Mouse (Mus musculus) gastrocnemius, adult 2 months (tissue): ENCODE results near the gene Prss46. TPM values are rescaled to one million over a fixed set of nuclear protein-coding genes. Genes with fewer than 3 reads are reported as not detected.

Experiments
- DNase-seq: peaks from one replicate; pipeline ENCODE4 v3.0.0; 2022
- H3K27ac ChIP-seq: fragments of 200-600 bp; 2 replicates; pipeline ENCODE4 v1.8.1; 2022; ENCODE audit warnings: mild to moderate bottlenecking
- H3K4me3 ChIP-seq: fragments of 200-600 bp; 2 replicates; pipeline ENCODE4 v1.8.1; 2022; ENCODE audit warnings: mild to moderate bottlenecking, moderate library complexity
- CTCF ChIP-seq: fragments of 200-600 bp; IDR thresholded peaks from 2 replicates; pipeline ENCODE4 v1.8.1; 2022; ENCODE audit warnings: antibody characterized with exemption, mild to moderate bottlenecking, moderate library complexity
- intact Hi-C: fragments of 180-260 bp; cut with DNase I; formaldehyde crosslinking; loops from one replicate; pipeline ENCODE4 v1.15.1; 2025
- total RNA-seq, 2 experiments: library from RNA; stranded (reverse); gene quantifications; 2 replicates each; pipeline ENCODE4 v1.2.3; 2021

Prss46 gene
- total RNA-seq, 2 experiments from 2014 or later, result not detected

- no peak for TF ChIP-seq CTCF
- no peak overlapping the region for H3K4me3 ChIP-seq
- intact Hi-C loops, result no loop called here
- no peak for DNase-seq
- H3K27ac ChIP-seq, result no peak overlapping the region
These were observed 9.3 kb upstream of the Prss46 start for GRCm38 (mm10) chr9:110834961-110835360.

GRCm38 (mm10) chr9:110836112-110836511 lies 8.2 kb upstream of the Prss46 start:
- H3K27ac ChIP-seq, result peak overlapping the region; percentile 48; the same call in 1 of the 2 replicates
- no peak overlapping the region for H3K4me3 ChIP-seq
- intact Hi-C loops, result no loop called here
- no peak for DNase-seq
- no peak for TF ChIP-seq CTCF

- no peak overlapping the region for H3K27ac ChIP-seq
These were observed 3.4 kb upstream of the Prss46 start for GRCm38 (mm10) chr9:110840905-110841304.

GRCm38 (mm10) chr9:110841438-110841837 lies 2.9 kb upstream of the Prss46 start:
- Histone ChIP-seq H3K4me3 (no peak overlapping the region), H3K27ac (no peak overlapping the region)
- intact Hi-C loops, result no loop called here
- no peak for TF ChIP-seq CTCF
- DNase-seq, result no peak

More at GRCm38 (mm10) chr9:110840905-110841304, 3.4 kb upstream of the Prss46 start:
- TF ChIP-seq CTCF, result no peak
- DNase-seq, result no peak
- intact Hi-C loops, result no loop called here
- no peak overlapping the region for H3K4me3 ChIP-seq

- H3K4me3 ChIP-seq, result no peak overlapping the region
- intact Hi-C loops, result no loop called here
- DNase-seq, result peak; percentile 13
- TF ChIP-seq CTCF, result no peak
- no peak overlapping the region for H3K27ac ChIP-seq
These were observed 4.9 kb downstream of the Prss46 start for GRCm38 (mm10) chr9:110849162-110849561.

GRCm38 (mm10) chr9:110855903-110856302 lies 11.6 kb downstream of the Prss46 start:
- Histone ChIP-seq H3K27ac (no peak overlapping the region), H3K4me3 (no peak overlapping the region)
- peak; percentile 12 for DNase-seq
- no peak for TF ChIP-seq CTCF
- intact Hi-C loops, result no loop called here

- no peak overlapping the region for H3K27ac ChIP-seq
- peak; percentile 13 for DNase-seq
- TF ChIP-seq CTCF, result peak; percentile 32; the same call in 1 of the 2 replicates
- H3K4me3 ChIP-seq, result no peak overlapping the region
- intact Hi-C loops, result no loop called here
These were observed 12.6 kb downstream of the Prss46 start for GRCm38 (mm10) chr9:110856920-110857319.

GRCm38 (mm10) chr9:110857781-110858472 lies 13.6 kb downstream of the Prss46 start, which contains the start of gene Prss50:
TSS of gene Prss50 (plus strand) at chr9:110857967.
- peak; percentile 49 for TF ChIP-seq CTCF
- no peak within 1 kb of the TSS for H3K4me3 ChIP-seq
- intact Hi-C loops, result no loop called here
- DNase-seq, result peak; percentile 22
- H3K27ac ChIP-seq, result no peak within 1 kb of the TSS

GRCm38 (mm10) chr9:110858523-110858922 lies 14.2 kb downstream of the Prss46 start:
- no peak overlapping the region for H3K4me3 ChIP-seq
- TF ChIP-seq CTCF, result no peak
- H3K27ac ChIP-seq, result no peak overlapping the region
- DNase-seq, result peak; percentile 7
- intact Hi-C loops, result no loop called here

GRCm38 (mm10) chr9:110858967-110859596 lies 14.8 kb downstream of the Prss46 start:
- intact Hi-C loops, result no loop called here
- peak; percentile 7 for DNase-seq
- no peak for TF ChIP-seq CTCF
- Histone ChIP-seq H3K4me3 (no peak overlapping the region), H3K27ac (no peak overlapping the region)

- peak; percentile 88 for TF ChIP-seq CTCF
- intact Hi-C loops, result loop anchor here (1.0 to 5.0 kb wide), 3 partner anchors 89 to 459 kb away; no protein-coding TSS in a partner anchor
- peak; percentile 65 for DNase-seq
- Histone ChIP-seq H3K27ac (no peak overlapping the region), H3K4me3 (no peak overlapping the region)
These were observed 26.7 kb downstream of the Prss46 start for GRCm38 (mm10) chr9:110871030-110871429.

GRCm38 (mm10) chr9:110873681-110874659 lies 29.7 kb downstream of the Prss46 start:
- Histone ChIP-seq H3K27ac (no peak overlapping the region), H3K4me3 (peak overlapping the region; percentile 1; the same call in 1 of the 2 replicates)
- TF ChIP-seq CTCF, result no peak
- intact Hi-C loops, result loop anchor here (5.0 kb wide), 1 partner anchor 462 kb away; no protein-coding TSS in a partner anchor
- DNase-seq, result no peak
